Mouse (Mus musculus) E14TG2a.4 (cell line): ENCODE measurements around the gene Prpf4b.
"Not testable (repeated sequence)": the region's sequence is repeated elsewhere in the genome, so short reads cannot be mapped to it uniquely, and the experiment has no call there.

Experiments
- H3K27me3 ChIP-seq: 2 replicates; pipeline ENCODE4 v1.6.1; 2014; ENCODE audit warnings: low read length, control low read depth; ENCODE audit not compliant: insufficient read depth
- H3K36me3 ChIP-seq: 2 replicates; pipeline ENCODE4 v1.6.1; 2014; ENCODE audit warnings: low read length, control low read depth; ENCODE audit not compliant: insufficient read depth
- H3K4me1 ChIP-seq: replicated peaks from 2 replicates; pipeline ENCODE4 v1.6.1; 2014; ENCODE audit warnings: low read depth, low read length, control low read depth
- H3K4me3 ChIP-seq: replicated peaks from 2 replicates; pipeline ENCODE4 v1.5.1; 2014; ENCODE audit warnings: mild to moderate bottlenecking, low read length
- H3K9me3 ChIP-seq: 2 replicates; pipeline ENCODE4 v1.6.1; 2014; ENCODE audit warnings: low read length, control low read depth
- CTCF ChIP-seq: conservative IDR thresholded peaks from 2 replicates; pipeline ENCODE4 v1.5.1; 2014; ENCODE audit warnings: low read length
- NANOG ChIP-seq: IDR thresholded peaks from 2 replicates; pipeline ENCODE4 v1.6.1; 2014; ENCODE audit warnings: borderline replicate concordance, low read length, mixed read lengths
- POU5F1 ChIP-seq: IDR thresholded peaks from 2 replicates; pipeline ENCODE4 v1.6.1; 2014; ENCODE audit warnings: low read length, borderline replicate concordance

Gene Prpf4b

GRCm38 (mm10) chr13:34859406-34859805, 15.7 kb upstream of the Prpf4b start:
- peaks cover 36% of the 10 kb centered on the region for H3K9me3 ChIP-seq
- H3K27me3 ChIP-seq, result no peaks in the 10 kb centered on the region
- H3K4me1 ChIP-seq, result peaks cover 3% of the 10 kb centered on the region; the same call in 1 of the 2 replicates
- H3K36me3 ChIP-seq, result no peaks in the 10 kb centered on the region
- no peak overlapping the region for H3K4me3 ChIP-seq
- TF ChIP-seq POU5F1 (no peak), CTCF (no peak), NANOG (no peak)

- H3K27me3 ChIP-seq, H3K4me1 ChIP-seq: not testable (repeated sequence)
Observed at GRCm38 (mm10) chr13:34861166-34861565, 13.9 kb upstream of the Prpf4b start.

GRCm38 (mm10) chr13:34864420-34865169, 10.5 kb upstream of the Prpf4b start:
- no peaks in the 10 kb centered on the region for H3K36me3 ChIP-seq
- H3K9me3 ChIP-seq, result no peaks in the 10 kb centered on the region
- TF ChIP-seq CTCF, result peak; percentile 75
- no peak for TF ChIP-seq POU5F1
- H3K4me1 ChIP-seq, result peaks cover 3% of the 10 kb centered on the region; the same call in 1 of the 2 replicates
- H3K27me3 ChIP-seq, result peaks cover 4% of the 10 kb centered on the region
- no peak overlapping the region for H3K4me3 ChIP-seq

More at GRCm38 (mm10) chr13:34861166-34861565, 13.9 kb upstream of the Prpf4b start:
- peaks cover 19% of the 10 kb centered on the region for H3K9me3 ChIP-seq
- not testable (repeated sequence) for H3K36me3 ChIP-seq, H3K4me3 ChIP-seq

GRCm38 (mm10) chr13:34873801-34874681, 1.1 kb upstream of the Prpf4b start:
- TF ChIP-seq CTCF, result no peak
- TF ChIP-seq POU5F1, result no peak
- no peak for TF ChIP-seq NANOG
- no peaks in the 10 kb centered on the region; the same call in 1 of the 2 replicates for H3K27me3 ChIP-seq
- H3K9me3 ChIP-seq, result no peaks in the 10 kb centered on the region
- peaks cover 36% of the 10 kb centered on the region for H3K4me1 ChIP-seq
- H3K36me3 ChIP-seq, result peaks cover 2% of the 10 kb centered on the region
- peak overlapping the region; percentile 95 for H3K4me3 ChIP-seq

- peaks cover 42% of the 10 kb centered on the region for H3K4me1 ChIP-seq
- H3K9me3 ChIP-seq, H3K27me3 ChIP-seq, H3K36me3 ChIP-seq: not testable (repeated sequence)
- peak overlapping the region; percentile 95 for H3K4me3 ChIP-seq
Observed at GRCm38 (mm10) chr13:34874736-34875135, 366 bp upstream of the Prpf4b start.

- Histone ChIP-seq H3K4me3 (peak overlapping the region; percentile 95), H3K4me1 (peaks cover 42% of the 10 kb centered on the region), H3K27me3 (no peaks in the 10 kb centered on the region), H3K36me3 (peaks cover 11% of the 10 kb centered on the region), H3K9me3 (no peaks in the 10 kb centered on the region)
- TF ChIP-seq NANOG (no peak), POU5F1 (no peak), CTCF (no peak)
Observed at GRCm38 (mm10) chr13:34875741-34876445, 791 bp downstream of the Prpf4b start.

- Histone ChIP-seq H3K4me3 (peak overlapping the region; percentile 95), H3K9me3 (no peaks in the 10 kb centered on the region), H3K27me3 (no peaks in the 10 kb centered on the region), H3K4me1 (peaks cover 42% of the 10 kb centered on the region), H3K36me3 (peaks cover 11% of the 10 kb centered on the region)
- TF ChIP-seq CTCF (no peak), POU5F1 (no peak), NANOG (no peak)
Observed at GRCm38 (mm10) chr13:34876481-34876880, 1.4 kb downstream of the Prpf4b start.

- TF ChIP-seq CTCF (no peak), POU5F1 (no peak), NANOG (no peak)
- Histone ChIP-seq H3K9me3 (no peaks in the 10 kb centered on the region), H3K27me3 (no peaks in the 10 kb centered on the region), H3K36me3 (peaks cover 100% of the 10 kb centered on the region), H3K4me3 (no peak overlapping the region), H3K4me1 (peaks cover 18% of the 10 kb centered on the region)
Observed at GRCm38 (mm10) chr13:34892871-34893270, 17.8 kb downstream of the Prpf4b start.
